Mouse (Mus musculus): ENCODE measurements around the gene Wiz. TPM values are rescaled to one million over a fixed set of nuclear protein-coding genes. Genes with fewer than 3 reads are reported as not detected.

The Wiz gene
- polyA plus RNA-seq, 3 experiments from 2014 or later = 9.5 to 14.6 (median 11.6) TPM

Other genes with a start within 250 kb of the Wiz start
- gene Notch3, start 222.6 kb downstream of the Wiz start, polyA plus RNA-seq (2017; shearing (Covaris generic)) = not detected
- gene Ephx3, start 199.9 kb downstream of the Wiz start, polyA plus RNA-seq (2017; shearing (Covaris generic)) = under 1 TPM in 2 of 3 experiments, not detected in 1; 0.15 to 0.23 TPM
- gene Brd4, start 104.7 kb downstream of the Wiz start, polyA plus RNA-seq (2017; shearing (Covaris generic)) = 10 to 100 TPM; 58.7 to 77.4 (median 72.6) TPM
- 100 to 1,000 TPM; 122 to 190 (median 146) TPM for gene Akap8, start 68.2 kb downstream of the Wiz start, polyA plus RNA-seq (2017; shearing (Covaris generic))
- 10 to 100 TPM; 31.9 to 78.6 (median 57.6) TPM for gene Akap8l, start 38.8 kb downstream of the Wiz start, polyA plus RNA-seq (2017; shearing (Covaris generic))
- gene Rasal3, start 14.1 kb upstream of the Wiz start, polyA plus RNA-seq (2017; shearing (Covaris generic)) = 100 to 1,000 TPM; 109 to 139 (median 109) TPM
- gene Pglyrp2, start 34.7 kb upstream of the Wiz start, polyA plus RNA-seq (2017; shearing (Covaris generic)) = 10 to 100 TPM; 75.1 to 87.9 (median 83.8) TPM
- under 1 TPM in 2 of 3 experiments, not detected in 1; 0.31 to 0.58 TPM for gene Cyp4f39, start 63.3 kb upstream of the Wiz start, polyA plus RNA-seq (2017; shearing (Covaris generic))
- gene Cyp4f17, start 116.6 kb upstream of the Wiz start, polyA plus RNA-seq (2017; shearing (Covaris generic)) = 10 to 100 TPM; 10.3 to 11.9 (median 10.8) TPM
- 10 to 100 TPM; 10.0 to 18.3 (median 17.0) TPM for gene Cyp4f16, start 147.1 kb upstream of the Wiz start, polyA plus RNA-seq (2017; shearing (Covaris generic))
- not detected for gene Cyp4f37, start 231.9 kb upstream of the Wiz start, polyA plus RNA-seq (2017; shearing (Covaris generic))